Mouse (Mus musculus): Measurements from ENCODE around the gene Cebpa. TPM values are rescaled to one million over a fixed set of nuclear protein-coding genes. Genes with fewer than 3 reads are reported as not detected.

The Cebpa gene
- polyA plus RNA-seq, 1 experiment: 56.3 TPM

DNA sequence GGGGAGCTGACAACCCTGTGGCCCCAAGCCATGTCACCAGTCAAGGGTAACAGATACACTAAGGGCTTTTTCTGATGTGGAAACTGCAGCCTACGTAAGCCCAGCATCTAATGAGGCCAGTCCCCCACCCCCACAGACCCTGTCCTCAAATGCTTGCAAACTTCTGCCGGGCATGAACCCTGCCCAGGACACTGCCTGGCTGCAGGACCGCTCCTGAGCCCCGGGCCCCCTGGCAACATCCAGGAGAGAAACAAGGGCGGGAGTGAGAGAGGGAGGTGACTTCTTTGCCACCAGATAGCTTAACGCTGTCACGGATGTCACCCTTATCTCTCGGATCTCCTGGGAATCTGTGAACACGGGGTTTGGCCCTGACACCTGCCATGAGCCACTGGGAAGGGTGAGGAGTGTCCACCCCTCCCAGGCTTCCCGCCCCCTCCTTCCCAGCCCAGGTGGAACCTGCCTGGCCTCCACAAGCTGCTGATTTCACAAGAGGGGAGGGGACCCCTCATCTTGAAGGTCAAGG is 4.4 kb downstream of the Cebpa start:
- Histone ChIP-seq H3K4me3 (ENCODE audit: control insufficient read depth, insufficient read depth, low read length) (no peak overlapping the region), H3K27me3 (ENCODE audit: control insufficient read depth, insufficient read depth, low read length) (peaks cover 9% of the 10 kb centered on the region; the same call in 1 of the 2 replicates), H3K27ac (ENCODE audit: control insufficient read depth, insufficient read depth, low read length) (no peak overlapping the region), H3K36me3 (ENCODE audit: control insufficient read depth, insufficient read depth, low read length) (no peaks in the 10 kb centered on the region), H3K4me1 (replicated peaks; ENCODE audit: control insufficient read depth, insufficient read depth, low read length) (peaks cover 3% of the 10 kb centered on the region; the same call in 1 of the 2 replicates)
- TF ChIP-seq CTCF (IDR thresholded peaks at IDR 0.05; ENCODE audit: borderline replicate concordance, control insufficient read depth, extremely low read depth, insufficient read depth, low read length, poor library complexity): no peak
- no peak for TF ChIP-seq POLR2A (IDR thresholded peaks at IDR 0.05; ENCODE audit: control insufficient read depth, extremely low read depth, insufficient read depth, low read length, poor library complexity)
- no peak for DNase-seq
- WGBS: 88% methylated on average over 10 of the region's 10 CpGs

DNA sequence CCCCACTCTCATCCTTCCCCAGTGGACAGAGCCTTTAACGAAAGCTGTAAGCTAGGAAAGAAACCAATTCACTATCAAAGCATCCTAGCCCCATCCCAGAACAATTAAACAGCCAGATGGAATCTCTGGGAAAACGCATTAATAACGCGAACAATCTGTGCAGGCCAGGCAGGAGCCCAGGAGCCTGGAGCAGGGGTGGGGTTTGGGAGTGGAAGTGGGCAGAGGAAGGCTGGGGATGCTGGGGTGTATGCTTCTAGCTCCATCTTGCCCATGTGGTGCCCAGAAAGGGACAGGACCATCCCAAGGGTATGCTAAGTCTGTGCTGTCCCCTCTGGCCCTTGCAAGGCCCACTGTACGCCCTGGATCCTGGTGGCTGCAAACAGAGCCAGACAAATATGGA is 5.1 kb downstream of the Cebpa start:
- no peak overlapping the region for H3K27ac ChIP-seq (ENCODE audit: control insufficient read depth, insufficient read depth, low read length)
- no peaks in the 10 kb centered on the region for H3K36me3 ChIP-seq (ENCODE audit: control insufficient read depth, insufficient read depth, low read length)
- no peaks in the 10 kb centered on the region for H3K4me1 ChIP-seq (replicated peaks; ENCODE audit: control insufficient read depth, insufficient read depth, low read length)
- WGBS: 88% methylated on average over 5 of the region's 5 CpGs
- no peak for DNase-seq
- no peak overlapping the region for H3K4me3 ChIP-seq (ENCODE audit: control insufficient read depth, insufficient read depth, low read length)
- TF ChIP-seq CTCF (IDR thresholded peaks at IDR 0.05; ENCODE audit: borderline replicate concordance, control insufficient read depth, extremely low read depth, insufficient read depth, low read length, poor library complexity) (no peak), POLR2A (IDR thresholded peaks at IDR 0.05; ENCODE audit: control insufficient read depth, extremely low read depth, insufficient read depth, low read length, poor library complexity) (no peak)
- H3K27me3 ChIP-seq (ENCODE audit: control insufficient read depth, insufficient read depth, low read length): peaks cover 9% of the 10 kb centered on the region; the same call in 1 of the 2 replicates

DNA sequence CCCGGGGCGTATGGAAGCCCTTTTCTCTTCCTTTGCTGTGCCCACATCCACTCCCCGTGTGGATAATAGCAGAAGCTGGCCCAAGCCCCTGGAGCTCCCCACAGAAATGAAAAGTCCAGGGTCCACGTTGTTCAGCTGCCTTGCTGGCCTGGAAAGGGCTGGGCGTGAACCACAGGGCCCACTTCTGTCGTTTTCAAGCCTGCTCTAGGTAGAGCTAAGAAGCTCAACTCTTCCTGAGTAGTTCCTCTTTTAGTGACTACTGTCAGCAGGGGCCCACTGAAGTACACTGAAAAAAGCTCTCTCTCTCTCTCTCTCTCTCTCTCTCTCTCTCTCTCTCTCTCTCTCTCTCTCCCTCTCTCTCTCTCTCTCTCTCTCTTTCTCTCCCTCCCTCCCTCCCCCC is 5.7 kb downstream of the Cebpa start:
- no peaks in the 10 kb centered on the region for H3K36me3 ChIP-seq (ENCODE audit: control insufficient read depth, insufficient read depth, low read length)
- H3K4me1 ChIP-seq (replicated peaks; ENCODE audit: control insufficient read depth, insufficient read depth, low read length): no peaks in the 10 kb centered on the region
- no peak overlapping the region for H3K4me3 ChIP-seq (ENCODE audit: control insufficient read depth, insufficient read depth, low read length)
- no peak for DNase-seq
- no peak overlapping the region for H3K27ac ChIP-seq (ENCODE audit: control insufficient read depth, insufficient read depth, low read length)
- 30% methylated on average over 6 of the region's 6 CpGs for WGBS
- TF ChIP-seq POLR2A (IDR thresholded peaks at IDR 0.05; ENCODE audit: control insufficient read depth, extremely low read depth, insufficient read depth, low read length, poor library complexity) (no peak), CTCF (IDR thresholded peaks at IDR 0.05; ENCODE audit: borderline replicate concordance, control insufficient read depth, extremely low read depth, insufficient read depth, low read length, poor library complexity) (no peak)
- H3K27me3 ChIP-seq (ENCODE audit: control insufficient read depth, insufficient read depth, low read length): peaks cover 8% of the 10 kb centered on the region; the same call in 1 of the 2 replicates

DNA sequence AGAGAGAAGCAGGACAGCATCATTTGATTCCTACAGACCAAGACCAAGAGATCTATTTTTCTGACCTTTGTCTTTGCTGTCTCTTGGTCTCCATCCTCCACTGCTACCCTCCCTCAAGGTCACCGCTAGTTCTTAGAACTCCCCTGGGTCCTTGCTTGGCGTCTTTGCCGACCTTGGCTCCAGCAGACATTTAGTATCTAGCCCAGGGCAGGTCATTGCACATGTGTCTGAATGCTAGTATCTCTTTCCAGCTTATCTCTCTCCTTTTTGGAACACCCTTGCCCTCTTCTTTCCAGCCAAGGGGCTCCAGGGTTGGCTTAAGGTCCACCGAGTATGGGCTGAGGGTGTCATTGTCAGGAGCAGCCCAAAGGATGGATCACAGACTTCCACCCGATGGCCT is 6.9 kb downstream of the Cebpa start:
- Histone ChIP-seq H3K4me3 (ENCODE audit: control insufficient read depth, insufficient read depth, low read length) (no peak overlapping the region), H3K4me1 (replicated peaks; ENCODE audit: control insufficient read depth, insufficient read depth, low read length) (no peaks in the 10 kb centered on the region), H3K27me3 (ENCODE audit: control insufficient read depth, insufficient read depth, low read length) (no peaks in the 10 kb centered on the region), H3K36me3 (ENCODE audit: control insufficient read depth, insufficient read depth, low read length) (no peaks in the 10 kb centered on the region), H3K27ac (ENCODE audit: control insufficient read depth, insufficient read depth, low read length) (no peak overlapping the region)
- TF ChIP-seq CTCF (IDR thresholded peaks at IDR 0.05; ENCODE audit: borderline replicate concordance, control insufficient read depth, extremely low read depth, insufficient read depth, low read length, poor library complexity): no peak
- TF ChIP-seq POLR2A (IDR thresholded peaks at IDR 0.05; ENCODE audit: control insufficient read depth, extremely low read depth, insufficient read depth, low read length, poor library complexity): no peak
- WGBS: 85% methylated on average over 5 of the region's 5 CpGs
- DNase-seq: no peak

DNA sequence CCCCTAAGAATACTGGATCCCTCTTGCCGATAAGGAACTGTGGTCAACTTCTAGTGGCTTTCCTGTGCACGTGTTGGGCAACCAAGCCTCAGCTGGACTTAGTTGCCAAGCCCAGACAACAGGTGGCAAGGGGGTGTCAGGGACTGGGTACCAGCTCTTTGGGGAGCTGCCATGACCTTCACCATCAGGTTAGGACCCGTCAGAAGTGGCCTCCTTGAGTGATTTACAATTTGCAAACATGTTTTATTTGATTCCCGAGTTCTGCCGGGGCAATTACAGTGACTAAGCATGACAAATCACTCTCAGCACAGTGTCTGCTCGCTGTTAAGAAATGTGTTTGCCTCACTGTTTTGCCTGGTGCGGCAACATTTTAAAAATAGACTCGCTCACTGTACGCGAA is 7.9 kb downstream of the Cebpa start:
- H3K27ac ChIP-seq (ENCODE audit: control insufficient read depth, insufficient read depth, low read length): no peak overlapping the region
- DNase-seq: no peak
- H3K4me3 ChIP-seq (ENCODE audit: control insufficient read depth, insufficient read depth, low read length): no peak overlapping the region
- TF ChIP-seq CTCF (IDR thresholded peaks at IDR 0.05; ENCODE audit: borderline replicate concordance, control insufficient read depth, extremely low read depth, insufficient read depth, low read length, poor library complexity) (no peak), POLR2A (IDR thresholded peaks at IDR 0.05; ENCODE audit: control insufficient read depth, extremely low read depth, insufficient read depth, low read length, poor library complexity) (no peak)
- H3K27me3 ChIP-seq (ENCODE audit: control insufficient read depth, insufficient read depth, low read length): no peaks in the 10 kb centered on the region
- H3K4me1 ChIP-seq (replicated peaks; ENCODE audit: control insufficient read depth, insufficient read depth, low read length): no peaks in the 10 kb centered on the region
- 24% methylated on average over 10 of the region's 10 CpGs for WGBS
- no peaks in the 10 kb centered on the region for H3K36me3 ChIP-seq (ENCODE audit: control insufficient read depth, insufficient read depth, low read length)

DNA sequence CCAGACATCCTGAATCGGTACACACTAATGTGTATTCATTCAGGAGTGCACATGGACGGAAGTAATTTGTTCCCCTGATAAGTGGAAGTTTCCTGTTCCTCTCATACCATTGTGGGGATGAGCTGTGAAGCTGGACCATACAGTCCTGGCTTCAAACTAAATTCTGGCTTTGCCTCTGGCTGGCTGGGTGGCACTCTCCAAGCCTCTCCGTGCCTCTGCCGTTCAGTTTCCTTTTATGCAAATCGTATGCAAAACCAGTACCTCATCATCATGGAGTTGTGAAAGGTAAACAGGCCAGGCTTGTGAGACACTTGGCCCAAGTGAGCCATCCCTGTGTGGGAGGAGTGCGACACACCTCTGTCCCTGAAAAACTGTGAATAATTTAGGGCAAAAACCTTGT is 8.6 kb downstream of the Cebpa start:
- TF ChIP-seq POLR2A (IDR thresholded peaks at IDR 0.05; ENCODE audit: control insufficient read depth, extremely low read depth, insufficient read depth, low read length, poor library complexity) (no peak), CTCF (IDR thresholded peaks at IDR 0.05; ENCODE audit: borderline replicate concordance, control insufficient read depth, extremely low read depth, insufficient read depth, low read length, poor library complexity) (no peak)
- Histone ChIP-seq H3K36me3 (ENCODE audit: control insufficient read depth, insufficient read depth, low read length) (no peaks in the 10 kb centered on the region), H3K27me3 (ENCODE audit: control insufficient read depth, insufficient read depth, low read length) (no peaks in the 10 kb centered on the region), H3K4me1 (replicated peaks; ENCODE audit: control insufficient read depth, insufficient read depth, low read length) (no peaks in the 10 kb centered on the region), H3K4me3 (ENCODE audit: control insufficient read depth, insufficient read depth, low read length) (no peak overlapping the region), H3K27ac (ENCODE audit: control insufficient read depth, insufficient read depth, low read length) (no peak overlapping the region)
- no peak for DNase-seq
- 32% methylated on average over 6 of the region's 6 CpGs for WGBS
